In genomic region chr6:65049100-65049499, GRCm38 (mm10) we compare ENCODE assay signal across 13 mouse cellular contexts. TPM values are rescaled to one million over a fixed set of nuclear protein-coding genes. Genes with fewer than 3 reads are reported as not detected.
DNase-seq lines count a peak whose midpoint lies in the region; ATAC-seq and TF ChIP-seq lines count a peak whose summit lies in the region.
"Had no signal": no experiment of that assay in that cellular context is flagged by ENCODE, and none has a peak within 500 bp of the region (broad histone marks: within the 10 kb centered on the region; RNA-seq: fewer than 3 reads in every experiment).

No protein-coding gene starts in this region.

- WGBS in liver, embryonic 14.5 days (ENCODE audit: insufficient replicate concordance): 75% methylated on average over 4 of the region's 4 CpGs
- 82% methylated on average over 4 of the region's 4 CpGs for WGBS in liver, embryonic 12.5 days (ENCODE audit: insufficient replicate concordance)
- 95% methylated on average over 4 of the region's 4 CpGs for WGBS in embryonic facial prominence, embryonic 10.5 days

- no peak for ATAC-seq in liver, embryonic 14.5 days (ENCODE audit: insufficient read depth)
- ATAC-seq in liver, embryonic 12.5 days: no peak
- peak; percentile 77 for ATAC-seq in megakaryocyte progenitor cell, adult 5-6 weeks (replicated peaks; ENCODE audit: poor library complexity)
- ATAC-seq: inflammation-experienced regulatory T-cells, adult 6 months had no signal

- no peak overlapping the region for H3K9ac ChIP-seq in liver, embryonic 14.5 days (replicated peaks)
- no peak overlapping the region for H3K9ac ChIP-seq in liver, embryonic 12.5 days
- H3K9ac ChIP-seq: heart, embryonic 15.5 days; midbrain, embryonic 12.5 days; neural tube, embryonic 12.5 days had no signal

- H3K9me3 ChIP-seq in liver, embryonic 14.5 days (ENCODE audit: control insufficient read depth, low read length): no peaks in the 10 kb centered on the region
- H3K9me3 ChIP-seq in liver, embryonic 12.5 days (replicated peaks): no peaks in the 10 kb centered on the region
- 0 out of 2 replicates have a peak, but pooled peaks cover 3% of the 10 kb centered on the region for H3K9me3 ChIP-seq in embryonic facial prominence, embryonic 10.5 days
- H3K9me3 ChIP-seq: forebrain, embryonic 10.5 days; heart, embryonic 15.5 days; midbrain, embryonic 12.5 days; neural tube, embryonic 12.5 days had no signal

- no peak for DNase-seq in liver, embryonic 14.5 days (ENCODE audit: low read depth in 3 of 3, low spot score in 3 of 3)
- peak; percentile 35 for DNase-seq in CD4-positive helper T cell, adult 2 months (ENCODE audit: low read depth, low spot score)
- DNase-seq in MEL-GATA-1-ER (ENCODE audit: extremely low read depth, low read depth): peak; percentile 5
- no peak for DNase-seq in embryonic facial prominence, embryonic 10.5 days (ENCODE audit: low spot score)
- DNase-seq in heart, adult 18-20 months: no peak
- DNase-seq: cerebellum, adult 8-10 months had no signal

- H3K36me3 ChIP-seq in liver, embryonic 14.5 days (replicated peaks; ENCODE audit: control insufficient read depth, insufficient read depth, low read depth): peaks cover 12% of the 10 kb centered on the region
- H3K36me3 ChIP-seq in liver, embryonic 12.5 days: peaks cover 86% of the 10 kb centered on the region
- H3K36me3 ChIP-seq in embryonic facial prominence, embryonic 10.5 days (replicated peaks): peaks cover 97% of the 10 kb centered on the region

- no peak overlapping the region for H3K4me2 ChIP-seq in liver, embryonic 14.5 days (ENCODE audit: low read depth)
- H3K4me2 ChIP-seq in liver, embryonic 12.5 days: no peak overlapping the region
- H3K4me2 ChIP-seq: heart, embryonic 15.5 days; midbrain, embryonic 12.5 days; neural tube, embryonic 12.5 days had no signal

- H3K4me1 ChIP-seq in liver, embryonic 14.5 days (replicated peaks; ENCODE audit: control insufficient read depth in 2 of 2, insufficient read depth in 2 of 2, low read length in 1 of 2): no peaks in the 10 kb centered on the region
- no peaks in the 10 kb centered on the region for H3K4me1 ChIP-seq in liver, embryonic 12.5 days
- no peaks in the 10 kb centered on the region for H3K4me1 ChIP-seq in embryonic facial prominence, embryonic 10.5 days
- H3K4me1 ChIP-seq: heart, embryonic 15.5 days; neural tube, embryonic 12.5 days had no signal

- TF ChIP-seq EP300 in liver, embryonic 14.5 days (IDR thresholded peaks at IDR 0.05; ENCODE audit: low read depth): no peak

- H3K4me3 ChIP-seq in liver, embryonic 14.5 days (ENCODE audit: insufficient read depth in 1 of 2, low read depth in 2 of 2, low read length in 2 of 2): no peak overlapping the region
- H3K4me3 ChIP-seq in liver, embryonic 12.5 days: no peak overlapping the region
- H3K4me3 ChIP-seq in embryonic facial prominence, embryonic 10.5 days: no peak overlapping the region
- H3K4me3 ChIP-seq: forebrain, embryonic 10.5 days; heart, embryonic 15.5 days; midbrain, embryonic 12.5 days; neural tube, embryonic 12.5 days had no signal

- TF ChIP-seq CTCF in liver, embryonic 14.5 days (IDR thresholded peaks at IDR 0.05; ENCODE audit: low read depth): peak; percentile 35; the same call in 1 of the 2 replicates

- H3K27me3 ChIP-seq in liver, embryonic 14.5 days (ENCODE audit: control insufficient read depth, insufficient read depth, low read length): no peaks in the 10 kb centered on the region
- H3K27me3 ChIP-seq in liver, embryonic 12.5 days (replicated peaks): no peaks in the 10 kb centered on the region
- H3K27me3 ChIP-seq in embryonic facial prominence, embryonic 10.5 days (replicated peaks; ENCODE audit: low read depth, poor library complexity, severe bottlenecking): no peaks in the 10 kb centered on the region
- H3K27me3 ChIP-seq: heart, embryonic 15.5 days; midbrain, embryonic 12.5 days; neural tube, embryonic 12.5 days had no signal

- H3K27ac ChIP-seq in liver, embryonic 14.5 days: no peak overlapping the region
- no peak overlapping the region for H3K27ac ChIP-seq in liver, embryonic 12.5 days
- H3K27ac ChIP-seq in embryonic facial prominence, embryonic 10.5 days (replicated peaks): no peak overlapping the region
- H3K27ac ChIP-seq: forebrain, embryonic 10.5 days; heart, embryonic 15.5 days; midbrain, embryonic 12.5 days; neural tube, embryonic 12.5 days had no signal

RNA-seq across cellular contexts. Expression of gene Smarcad1, which starts 6.7 kb away (rescaled TPM):
- 10.3 and 14.2 TPM in 2 replicates for polyA plus RNA-seq in liver, embryonic 14.5 days (2012; rRNA removed)
- 17.6 and 18.7 TPM in 2 replicates for polyA plus RNA-seq in liver, embryonic 14.5 days (2014; fragmentation: Nextera tagmentation; extraction: Ambion mirVana)
- polyA plus RNA-seq in liver, embryonic 12.5 days (2016; fragmentation: Nextera tagmentation; extraction: Ambion mirVana): 33.2 and 35.3 TPM in 2 replicates
- 51.2 and 71.6 TPM in 2 replicates for total RNA-seq in megakaryocyte progenitor cell, adult 5-6 weeks (2015)
- 56.6 and 79.8 TPM in 2 replicates for total RNA-seq in megakaryocyte progenitor cell, adult 5-6 weeks (2017)
- 112 and 122 TPM in 2 replicates for polyA plus RNA-seq in embryonic facial prominence, embryonic 10.5 days (2016; fragmentation: Nextera tagmentation; extraction: Ambion mirVana)
- 10 to 100 TPM; 15.0 to 18.1 TPM for total RNA-seq in heart, adult 18-20 months (2021)

Comparison
In these comparisons a context has a peak if more than half of its experiments do, and no peak if none do; other contexts are left out.
1. DNase-seq: peak in CD4-positive helper T cell, adult 2 months (single experiment) and MEL-GATA-1-ER (single experiment); none in liver, embryonic 14.5 days (0 of 3), embryonic facial prominence, embryonic 10.5 days (single experiment) and heart, adult 18-20 months (0 of 2).